Mouse (Mus musculus) testis, postnatal 14 days (tissue): ENCODE data around the gene Cmpk2.
"Not testable (repeated sequence)": the region's sequence is repeated elsewhere in the genome, so short reads cannot be mapped to it uniquely, and the experiment has no call there.

Source experiments
- DNase-seq: peaks from one replicate; pipeline ENCODE4 v3.0.0; 2021; ENCODE audit warnings: low spot score

Cmpk2 gene

DNA sequence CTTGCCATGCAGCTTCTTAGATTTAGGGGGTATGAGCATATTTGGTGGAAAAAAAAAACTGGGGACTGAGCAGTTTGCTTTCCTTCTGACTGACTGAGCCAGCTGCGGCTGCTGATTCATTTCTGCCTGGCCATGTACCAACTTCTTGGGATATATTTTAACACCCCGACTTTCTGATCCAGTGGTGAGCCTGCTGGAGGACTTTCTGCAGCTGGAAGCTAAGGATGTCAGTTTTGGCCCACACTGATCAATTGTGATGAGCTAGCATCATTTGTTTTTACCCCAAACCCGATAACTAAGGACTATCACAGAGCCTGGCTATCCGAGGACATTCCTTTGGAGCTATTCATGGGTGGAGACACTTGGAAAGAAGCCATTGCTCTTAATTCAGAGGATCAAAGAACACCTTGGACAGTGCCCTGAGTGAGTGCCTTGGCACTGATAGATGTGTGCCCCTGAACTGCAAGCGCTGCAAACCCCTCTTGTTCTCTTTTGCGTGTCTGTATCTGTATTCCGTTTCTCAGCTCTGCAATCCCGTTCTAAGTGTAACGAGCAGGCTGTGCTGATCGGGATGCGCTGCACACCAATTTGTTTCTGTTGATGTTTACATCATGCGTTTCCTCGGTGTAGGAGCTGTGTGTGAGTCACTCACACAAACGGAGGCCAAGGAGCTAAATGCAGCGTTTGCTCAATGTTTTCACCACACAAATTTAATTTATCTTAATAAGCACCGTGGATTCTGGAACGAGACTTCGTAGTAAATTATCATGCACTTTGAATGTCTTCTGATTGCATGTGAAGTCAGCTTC is 9.4 kb downstream of the Cmpk2 start:
- DNase-seq: no peak

- DNase-seq: not testable (repeated sequence)
Observed at GRCm38 (mm10) chr12:26485738-26486580, 17.0 kb downstream of the Cmpk2 start.

DNA sequence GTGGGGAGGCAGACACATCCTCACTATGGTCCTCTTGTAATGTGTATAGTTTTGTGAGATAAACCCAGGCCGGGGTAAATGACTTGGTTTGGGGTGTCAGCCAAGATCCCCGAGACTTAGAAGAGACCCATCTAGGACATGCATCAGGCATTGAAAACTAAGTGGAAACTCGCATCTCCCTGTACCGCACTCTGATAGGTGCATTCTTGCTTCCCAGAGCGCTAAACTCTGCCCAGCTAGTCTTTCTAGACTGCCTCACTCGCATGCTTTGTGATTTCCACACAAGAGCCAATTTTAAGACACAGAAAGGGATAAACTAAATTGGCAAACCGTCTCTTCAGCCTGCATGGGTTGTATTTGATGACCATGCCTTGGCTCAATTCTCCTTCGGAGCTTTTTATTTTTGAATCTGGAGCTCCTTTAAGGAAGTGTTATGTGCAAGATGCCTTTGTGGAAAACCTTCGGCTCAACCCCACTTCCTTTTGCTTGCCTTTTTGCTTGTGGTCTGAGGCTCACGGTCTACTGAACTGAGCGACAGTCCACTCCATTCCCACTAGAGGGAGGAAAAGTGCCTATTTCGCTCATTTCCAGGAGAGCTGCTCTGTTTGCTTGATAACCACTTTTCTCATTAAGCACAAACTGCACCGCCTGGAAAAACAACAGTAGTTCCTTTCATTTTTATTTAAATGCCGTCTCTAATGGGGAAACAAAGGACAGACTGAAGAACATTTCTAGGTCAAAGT is 19.0 kb downstream of the Cmpk2 start:
- no peak for DNase-seq

DNA sequence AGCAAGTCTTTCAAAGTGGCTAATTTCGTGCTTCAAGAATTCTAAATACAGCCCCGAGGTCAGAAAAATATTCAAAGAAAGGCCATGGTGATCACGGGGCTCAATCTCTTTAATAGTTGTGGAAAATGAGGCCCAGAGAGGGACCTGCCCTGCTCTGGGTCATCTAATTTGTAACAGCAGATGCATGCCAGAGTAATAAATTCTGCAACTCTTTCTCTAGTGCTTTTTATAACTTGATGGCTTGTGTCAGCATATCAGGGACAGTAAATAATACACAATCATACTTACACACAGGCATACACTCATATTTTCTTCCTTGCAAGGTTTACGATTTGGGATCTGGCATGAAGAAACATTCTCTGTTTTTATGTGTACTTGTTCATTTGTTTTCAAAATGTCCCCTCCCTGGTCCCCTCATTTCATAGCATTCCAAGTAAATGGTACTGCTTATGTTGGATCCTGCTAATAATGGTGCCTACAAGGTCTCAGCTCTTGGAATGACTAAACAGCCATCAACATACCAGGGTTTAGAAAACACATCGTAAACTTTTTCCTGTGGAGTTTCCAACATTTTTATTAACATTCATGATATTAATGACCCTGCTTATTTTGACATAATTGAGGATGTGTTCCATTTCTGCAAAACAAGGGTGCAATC is 19.7 kb downstream of the Cmpk2 start:
- no peak for DNase-seq

- no peak for DNase-seq
Observed at GRCm38 (mm10) chr12:26489942-26490341, 20.9 kb downstream of the Cmpk2 start.

DNA sequence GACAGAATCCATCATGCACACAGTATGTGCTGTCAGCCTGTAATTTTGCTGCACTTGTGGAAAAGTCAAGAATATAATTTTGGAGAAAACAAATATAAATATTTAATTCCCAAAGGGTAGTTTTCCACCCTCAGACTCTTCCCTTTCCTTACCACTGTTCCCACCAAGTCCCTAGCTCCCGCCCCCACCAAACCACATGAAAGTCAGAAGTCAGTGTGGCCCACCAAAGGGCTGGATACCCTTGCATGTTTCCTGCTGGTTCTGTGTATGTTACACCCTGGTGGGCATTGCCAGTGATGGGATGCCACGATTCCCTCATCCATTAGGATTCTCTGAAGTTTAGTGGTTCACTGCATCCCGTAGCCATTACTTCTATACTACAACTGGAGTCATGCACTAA is 32.0 kb downstream of the Cmpk2 start:
- DNase-seq: no peak

GRCm38 (mm10) chr12:26510971-26511370 is 42.0 kb downstream of the Cmpk2 start:
- DNase-seq: no peak

- no peak for DNase-seq
Observed at GRCm38 (mm10) chr12:26518206-26518605, 49.2 kb downstream of the Cmpk2 start.

DNA sequence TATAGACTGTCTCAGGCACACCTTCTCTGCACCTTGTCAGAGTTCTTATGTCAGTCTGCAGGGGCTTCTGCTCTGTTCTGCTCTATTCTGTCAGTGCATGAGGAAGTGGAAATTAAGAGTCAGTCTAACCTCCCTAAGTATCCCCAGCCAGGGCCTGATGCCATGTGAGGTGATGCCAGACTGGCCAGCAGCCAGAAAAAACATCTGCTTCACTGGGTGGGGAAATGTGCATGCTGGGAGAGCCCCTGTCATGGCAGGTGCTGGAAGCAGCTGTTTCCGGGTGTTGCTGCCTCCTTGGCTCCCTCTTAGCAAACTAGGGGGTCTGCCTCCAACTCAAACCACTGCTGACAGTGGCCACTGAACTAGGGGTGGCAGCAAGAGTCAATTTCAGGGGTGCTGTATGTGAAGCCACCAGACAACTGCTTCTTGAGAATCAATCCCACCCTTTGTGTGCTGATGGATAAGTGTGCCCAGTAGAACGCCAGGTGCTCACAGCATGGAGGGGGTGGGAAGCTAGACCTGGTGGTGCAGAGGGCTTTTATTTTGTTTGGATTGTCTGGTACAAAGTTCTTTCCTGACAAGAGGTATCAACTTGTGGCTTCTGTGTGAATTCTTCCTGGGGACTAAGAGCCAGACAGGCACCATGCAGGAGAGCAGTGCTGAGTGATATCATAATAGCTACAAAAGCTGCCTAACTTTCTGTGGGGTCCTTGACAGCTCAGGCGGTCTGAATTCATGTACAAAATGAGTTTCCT is 56.1 kb downstream of the Cmpk2 start:
- DNase-seq: peak; percentile 4

DNA sequence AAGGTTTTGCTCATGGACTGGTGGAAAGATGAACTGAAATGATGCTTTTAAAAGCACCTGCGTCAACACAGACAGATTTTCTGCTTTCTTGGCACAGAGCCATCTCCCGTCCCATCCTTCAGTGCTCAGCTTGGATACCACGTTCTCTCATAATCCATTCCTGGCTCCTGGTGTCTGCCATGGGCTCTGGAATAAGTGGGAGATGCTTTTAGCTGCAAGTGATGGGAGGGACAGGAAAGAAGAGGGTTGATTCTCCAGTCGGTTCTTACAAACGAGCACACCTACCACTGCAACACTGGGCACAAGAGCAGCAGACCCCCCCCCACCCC is 56.7 kb downstream of the Cmpk2 start:
- no peak for DNase-seq
